Mouse (Mus musculus) heart, embryonic 10.5 days (tissue): ENCODE measurements around the gene Ublcp1. TPM values are rescaled to one million over a fixed set of nuclear protein-coding genes. Genes with fewer than 3 reads are reported as not detected.

Source experiments
- microRNA-seq: library from miRNA; unstranded; fragments of <30 nt; microRNA quantifications from one replicate; pipeline ENCODE4, GENCODE M21; 2017
- polyA plus RNA-seq: library from polyadenylated mRNA; unstranded; fragments of >200 nt; fragmentation: Nextera tagmentation; extraction: Ambion mirVana; gene quantifications from 2 replicates; pipeline ENCODE4 v1.2.1, GENCODE M21; 2016

Gene Ublcp1
- polyA plus RNA-seq, 1 experiment from 2014 or later, result 67.8 TPM

Small RNA genes lying within 50 kb of the gene (microRNA-seq; reads per million reads assigned to microRNA genes)
- not detected for gene Gm22121

Other genes with a start within 250 kb of the Ublcp1 start
- not detected in 2 replicates for gene Il12b, start 70.4 kb downstream of the Ublcp1 start, polyA plus RNA-seq
- 59.8 and 82.1 TPM in 2 replicates for gene Rnf145, start 48.5 kb upstream of the Ublcp1 start, polyA plus RNA-seq
- gene Ebf1, start 146.8 kb upstream of the Ublcp1 start, polyA plus RNA-seq, result 7.6 and 17.9 TPM in 2 replicates